Mouse (Mus musculus) embryonic facial prominence, embryonic 15.5 days (tissue): ENCODE results near the gene H60b. TPM values are rescaled to one million over a fixed set of nuclear protein-coding genes. Genes with fewer than 3 reads are reported as not detected.
A peak's percentile ranks its signal among the peaks of the same experiment; 100 is the strongest.
"Not testable (repeated sequence)": the region's sequence is repeated elsewhere in the genome, so short reads cannot be mapped to it uniquely, and the experiment has no call there.

Source experiments
- ATAC-seq: fragments of 200-750 bp; cut with Nextera tagmentation; 2 replicates; pipeline ENCODE4 v1.8.0; 2017; ENCODE audit warnings: low read depth, moderate TSS enrichment; ENCODE audit not compliant: insufficient number of reproducible peaks, low FRiP score, low TSS enrichment
- H3K27ac ChIP-seq: fragments of 300-500 bp; sonication (generic); replicated peaks from 2 replicates; pipeline ENCODE4 v1.5.1; 2015; ENCODE audit warnings: mild to moderate bottlenecking, inconsistent platforms
- H3K27me3 ChIP-seq: fragments of 300-500 bp; sonication (generic); 2 replicates; pipeline ENCODE4 v1.6.1; 2015; ENCODE audit warnings: inconsistent platforms
- H3K36me3 ChIP-seq: fragments of 300-500 bp; sonication (generic); 2 replicates; pipeline ENCODE4 v1.6.1; 2015; ENCODE audit warnings: mild to moderate bottlenecking, inconsistent platforms
- H3K4me1 ChIP-seq: fragments of 300-500 bp; sonication (generic); 2 replicates; pipeline ENCODE4 v1.6.1; 2015; ENCODE audit warnings: inconsistent platforms
- H3K4me2 ChIP-seq: fragments of 300-500 bp; sonication (generic); replicated peaks from 2 replicates; pipeline ENCODE4 v1.6.1; 2015; ENCODE audit warnings: mild to moderate bottlenecking, inconsistent platforms
- H3K4me3 ChIP-seq: fragments of 300-500 bp; sonication (generic); replicated peaks from 2 replicates; pipeline ENCODE4 v1.5.1; 2015; ENCODE audit warnings: mild to moderate bottlenecking, inconsistent platforms
- H3K9ac ChIP-seq: fragments of 300-500 bp; sonication (generic); 2 replicates; pipeline ENCODE4 v1.6.1; 2015; ENCODE audit warnings: inconsistent platforms
- H3K9me3 ChIP-seq: fragments of 300-500 bp; sonication (generic); replicated peaks from 2 replicates; pipeline ENCODE4 v1.6.1; 2016; ENCODE audit warnings: inconsistent platforms
- WGBS: fragments of 180-500 bp; shearing (Covaris S2); methylation state at CpG from one replicate; pipeline ENCODE4 v1.1.7; 2015; 5-methylcytosine and 5-hydroxymethylcytosine counted together
- polyA plus RNA-seq: library from polyadenylated mRNA; unstranded; fragments of >200 nt; fragmentation: Nextera tagmentation; extraction: Ambion mirVana; gene quantifications from 2 replicates; pipeline ENCODE4 v1.2.1, GENCODE M21; 2015

Gene H60b
- 0.62 and 0.71 TPM in 2 replicates for polyA plus RNA-seq

GRCm38 (mm10) chr10:22158310-22158999 lies at the start of gene H60b, which contains the start of gene Raet1e:
Gene H60b, plus strand, starts transcription at chr10:22158586.
Gene Raet1e, plus strand, starts transcription at chr10:22158569.
- 1% methylated on average over 48 of the region's 48 CpGs for WGBS
- Histone ChIP-seq H3K4me1 (peaks cover 18% of the 10 kb centered on the region), H3K4me2 (peak within 1 kb of the TSS; percentile 56), H3K27me3 (peaks cover 66% of the 10 kb centered on the region), H3K4me3 (peak within 1 kb of the TSS; percentile 39)
- ATAC-seq, result peak; percentile 47; the same call in 1 of the 2 replicates
- H3K9ac ChIP-seq, H3K27ac ChIP-seq, H3K9me3 ChIP-seq, H3K36me3 ChIP-seq: not testable (repeated sequence)

- no peak for ATAC-seq
- H3K4me1 ChIP-seq, result 0 out of 2 replicates have a peak, but pooled peaks cover 5% of the 10 kb centered on the region
- peak overlapping the region; percentile 35; the same call in 1 of the 2 replicates for H3K9ac ChIP-seq
- WGBS, result 0% methylated on average over 19 of the region's 19 CpGs
- no peak overlapping the region for H3K27ac ChIP-seq
- no peaks in the 10 kb centered on the region for H3K36me3 ChIP-seq
- H3K9me3 ChIP-seq, result no peaks in the 10 kb centered on the region
- peak overlapping the region; percentile 74 for H3K4me2 ChIP-seq
- H3K27me3 ChIP-seq, result no peaks in the 10 kb centered on the region
- H3K4me3 ChIP-seq, result peak overlapping the region; percentile 46
These were observed 17.6 kb upstream of the H60b start for GRCm38 (mm10) chr10:22140665-22141280.

- ATAC-seq, H3K27me3 ChIP-seq, H3K9me3 ChIP-seq, H3K27ac ChIP-seq, H3K4me3 ChIP-seq, H3K4me1 ChIP-seq, H3K36me3 ChIP-seq, H3K4me2 ChIP-seq, H3K9ac ChIP-seq: not testable (repeated sequence)
- 82% methylated on average over 1 of the region's 1 CpGs for WGBS
These were observed 16.2 kb upstream of the H60b start for GRCm38 (mm10) chr10:22142194-22142593.

GRCm38 (mm10) chr10:22142926-22143325 lies 15.5 kb upstream of the H60b start:
- ATAC-seq, result no peak
- Histone ChIP-seq H3K9me3 (no peaks in the 10 kb centered on the region), H3K36me3 (no peaks in the 10 kb centered on the region), H3K27ac (no peak overlapping the region), H3K4me1 (0 out of 2 replicates have a peak, but pooled peaks cover 5% of the 10 kb centered on the region), H3K27me3 (no peaks in the 10 kb centered on the region), H3K4me3 (no peak overlapping the region), H3K9ac (no peak overlapping the region), H3K4me2 (no peak overlapping the region)
- 71% methylated on average over 5 of the region's 5 CpGs for WGBS

- ATAC-seq, result peak; percentile 84
- H3K9me3 ChIP-seq, result no peaks in the 10 kb centered on the region
- H3K4me2 ChIP-seq, result peak overlapping the region; percentile 96
- H3K27ac ChIP-seq, result no peak overlapping the region; the same call in 1 of the 2 replicates
- peaks cover 26% of the 10 kb centered on the region for H3K27me3 ChIP-seq
- peak overlapping the region; percentile 69 for H3K4me3 ChIP-seq
- H3K9ac ChIP-seq, result peak overlapping the region; percentile 53
- H3K36me3 ChIP-seq, result no peaks in the 10 kb centered on the region
- H3K4me1 ChIP-seq, result peaks cover 26% of the 10 kb centered on the region
- WGBS, result under 1% methylated on average over 50 of the region's 50 CpGs
These were observed 9.8 kb upstream of the H60b start for GRCm38 (mm10) chr10:22148441-22149072.

GRCm38 (mm10) chr10:22149073-22149690 lies 9.2 kb upstream of the H60b start, which contains the start of gene E030030I06Rik:
Gene E030030I06Rik, minus strand, starts transcription at chr10:22149270.
- H3K36me3 ChIP-seq, result no peaks in the 10 kb centered on the region
- no peak within 1 kb of the TSS; the same call in 1 of the 2 replicates for H3K27ac ChIP-seq
- peak within 1 kb of the TSS; percentile 96 for H3K4me2 ChIP-seq
- no peaks in the 10 kb centered on the region for H3K9me3 ChIP-seq
- peaks cover 28% of the 10 kb centered on the region for H3K4me1 ChIP-seq
- peak within 1 kb of the TSS; percentile 69 for H3K4me3 ChIP-seq
- H3K27me3 ChIP-seq, result peaks cover 32% of the 10 kb centered on the region
- peak within 1 kb of the TSS; percentile 53 for H3K9ac ChIP-seq
- peak; percentile 66 for ATAC-seq
- 1% methylated on average over 37 of the region's 37 CpGs for WGBS

- H3K36me3 ChIP-seq, result no peaks in the 10 kb centered on the region
- H3K9ac ChIP-seq, result no peak overlapping the region
- no peaks in the 10 kb centered on the region for H3K9me3 ChIP-seq
- no peak overlapping the region for H3K27ac ChIP-seq
- under 1% methylated on average over 50 of the region's 50 CpGs for WGBS
- H3K4me2 ChIP-seq, result peak overlapping the region; percentile 96
- H3K4me1 ChIP-seq, result peaks cover 31% of the 10 kb centered on the region
- H3K27me3 ChIP-seq, result peaks cover 35% of the 10 kb centered on the region
- no peak for ATAC-seq
- H3K4me3 ChIP-seq, result peak overlapping the region; percentile 69
These were observed 8.5 kb upstream of the H60b start for GRCm38 (mm10) chr10:22149691-22150465.

GRCm38 (mm10) chr10:22150593-22150992 lies 7.8 kb upstream of the H60b start:
- Histone ChIP-seq H3K4me2 (peak overlapping the region; percentile 96), H3K4me3 (peak overlapping the region; percentile 69), H3K36me3 (no peaks in the 10 kb centered on the region), H3K9ac (no peak overlapping the region), H3K27ac (no peak overlapping the region), H3K27me3 (peaks cover 42% of the 10 kb centered on the region), H3K9me3 (no peaks in the 10 kb centered on the region), H3K4me1 (peaks cover 31% of the 10 kb centered on the region)
- ATAC-seq, result no peak
- under 1% methylated on average over 27 of the region's 27 CpGs for WGBS

- not testable (repeated sequence) for H3K36me3 ChIP-seq, ATAC-seq, H3K9me3 ChIP-seq, H3K9ac ChIP-seq, H3K27ac ChIP-seq
- H3K4me3 ChIP-seq, result peak overlapping the region; percentile 69
- under 1% methylated on average over 55 of the region's 55 CpGs for WGBS
- H3K27me3 ChIP-seq, result peaks cover 49% of the 10 kb centered on the region
- H3K4me2 ChIP-seq, result peak overlapping the region; percentile 96
- peaks cover 31% of the 10 kb centered on the region for H3K4me1 ChIP-seq
These were observed 7.1 kb upstream of the H60b start for GRCm38 (mm10) chr10:22151056-22151862.
